Mouse (Mus musculus) liver, adult 2 months (tissue): ENCODE data around the gene Ydjc.

Experiments
- CTCF ChIP-seq: fragments of 200-500 bp; IDR thresholded peaks from 2 replicates; pipeline ENCODE4 v1.5.1; 2011; ENCODE audit warnings: low read depth, low read length, control low read depth
- POLR2A ChIP-seq: fragments of 200-500 bp; IDR thresholded peaks from 2 replicates; pipeline ENCODE4 v1.6.1; 2011; ENCODE audit warnings: low read length, control low read depth; ENCODE audit not compliant: insufficient read depth; ENCODE audit errors: extremely low read depth

- TF ChIP-seq CTCF (peak; percentile 73), POLR2A (no peak)
These were observed 17.1 kb upstream of the Ydjc start for GRCm38 (mm10) chr16:17127292-17127691.
